Mouse (Mus musculus) G1E (cell line): Measurements from ENCODE around the gene Nfic. TPM values are rescaled to one million over a fixed set of nuclear protein-coding genes. Genes with fewer than 3 reads are reported as not detected.

Experiments used
- ATAC-seq: 2 replicates; pipeline ENCODE4 v1.8.0; 2016; ENCODE audit warnings: mild to moderate bottlenecking; ENCODE audit not compliant: insufficient number of reproducible peaks, poor library complexity, low FRiP score, severe bottlenecking; ENCODE audit errors: extremely low read depth
- DNase-seq: peaks from one replicate; pipeline ENCODE4 v3.0.0; 2012; ENCODE audit warnings: low spot score
- H3K27me3 ChIP-seq: 2 replicates; pipeline ENCODE4 v1.6.1; 2012; ENCODE audit warnings: mild to moderate bottlenecking, low read length, inconsistent platforms; ENCODE audit not compliant: insufficient read depth
- H3K36me3 ChIP-seq: replicated peaks from 2 replicates; pipeline ENCODE3; 2012; ENCODE audit warnings: mild to moderate bottlenecking, inconsistent platforms
- H3K4me1 ChIP-seq: 2 replicates; pipeline ENCODE4 v1.6.1; 2012; ENCODE audit warnings: low read depth, low read length, inconsistent platforms, mixed read lengths; ENCODE audit not compliant: insufficient read depth
- H3K4me3 ChIP-seq: 2 replicates; pipeline ENCODE4 v1.5.1; 2012; ENCODE audit warnings: low read depth, mild to moderate bottlenecking, inconsistent platforms, low read length, moderate library complexity, mixed read lengths
- H3K9me3 ChIP-seq: replicated peaks from 2 replicates; pipeline ENCODE4 v1.6.1; 2012; ENCODE audit warnings: inconsistent platforms
- CTCF ChIP-seq: IDR thresholded peaks from 2 replicates; pipeline ENCODE4 v1.5.1; 2012; ENCODE audit warnings: low read depth, low read length, inconsistent platforms, mixed read lengths
- GATA1 ChIP-seq: IDR thresholded peaks from 2 replicates; pipeline ENCODE4 v1.6.1; 2012; ENCODE audit warnings: borderline replicate concordance, low read length, inconsistent platforms, mixed read lengths
- GATA2 ChIP-seq: IDR thresholded peaks from 2 replicates; pipeline ENCODE4 v1.6.1; 2012; ENCODE audit warnings: low read depth, low read length, inconsistent platforms, borderline replicate concordance
- POLR2AphosphoS5 ChIP-seq: IDR thresholded peaks from 2 replicates; pipeline ENCODE4 v1.6.1; 2012; ENCODE audit warnings: low read depth, low read length, inconsistent platforms; ENCODE audit not compliant: insufficient replicate concordance
- TAL1 ChIP-seq: conservative IDR thresholded peaks from 2 replicates; pipeline ENCODE4 v1.6.1; 2012; ENCODE audit warnings: low read depth, low read length, inconsistent platforms, mixed read lengths
- polyA plus RNA-seq: library from polyadenylated mRNA; stranded (reverse); fragments of >175 nt; gene quantifications from 2 replicates; pipeline ENCODE4 v1.2.3, GENCODE M21; 2012
- total RNA-seq, 2 experiments: library from RNA; stranded (forward) in 1 of 2; stranded (reverse) in 1 of 2; fragments of 200-1000 nt in 1 of 2; fragments of >200 nt in 1 of 2; fragmentation: Nextera tagmentation in 1 of 2; gene quantifications; 2 replicates each; pipeline ENCODE4 v1.2.3; 2014 to 2017

The Nfic gene
- total and polyA plus RNA-seq, 3 experiments: 0.66 to 16.1 (median 9.5) TPM

DNA sequence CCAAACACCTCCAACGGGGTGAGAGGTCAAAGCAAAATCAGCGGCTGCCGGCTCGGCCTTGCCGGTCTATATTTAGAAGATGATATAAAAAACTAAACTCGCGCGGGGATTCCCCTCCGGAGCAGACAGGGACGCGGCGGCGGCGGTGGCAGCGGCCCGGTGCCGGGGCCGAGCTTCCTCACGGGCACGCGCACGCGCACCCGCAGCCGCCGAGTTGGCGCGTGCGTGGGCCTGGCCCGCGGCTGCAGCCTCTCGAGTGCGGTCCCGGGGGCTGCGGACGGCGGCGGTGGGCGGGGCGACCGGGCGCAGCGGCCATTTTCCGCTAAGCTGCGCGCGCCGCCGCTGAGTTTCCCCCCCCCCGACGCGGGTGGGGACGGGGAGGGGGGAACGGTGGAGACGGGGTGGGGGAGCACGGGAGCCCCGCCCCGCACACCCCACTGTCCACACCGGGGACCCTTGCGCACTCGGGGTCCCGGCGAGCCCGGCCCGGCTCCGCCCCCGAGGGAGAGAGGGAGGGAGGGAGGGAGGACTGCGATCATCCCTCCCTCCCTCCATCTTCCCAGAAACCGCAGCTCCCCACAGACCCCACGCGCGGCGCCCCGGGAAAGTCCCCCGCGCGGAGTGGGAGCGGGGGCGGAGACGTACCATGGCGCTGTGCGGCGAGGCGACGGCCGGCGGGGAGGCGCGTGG lies 25.1 kb downstream of the Nfic start:
- ATAC-seq: no peak
- H3K9me3 ChIP-seq: no peaks in the 10 kb centered on the region
- H3K36me3 ChIP-seq: no peaks in the 10 kb centered on the region
- peak; percentile 72 for DNase-seq
- TF ChIP-seq POLR2AphosphoS5 (no peak), CTCF (no peak), TAL1 (no peak), GATA1 (no peak), GATA2 (no peak)
- peak overlapping the region; percentile 77 for H3K4me3 ChIP-seq
- peaks cover 73% of the 10 kb centered on the region for H3K27me3 ChIP-seq
- H3K4me1 ChIP-seq: peaks cover 69% of the 10 kb centered on the region

DNA sequence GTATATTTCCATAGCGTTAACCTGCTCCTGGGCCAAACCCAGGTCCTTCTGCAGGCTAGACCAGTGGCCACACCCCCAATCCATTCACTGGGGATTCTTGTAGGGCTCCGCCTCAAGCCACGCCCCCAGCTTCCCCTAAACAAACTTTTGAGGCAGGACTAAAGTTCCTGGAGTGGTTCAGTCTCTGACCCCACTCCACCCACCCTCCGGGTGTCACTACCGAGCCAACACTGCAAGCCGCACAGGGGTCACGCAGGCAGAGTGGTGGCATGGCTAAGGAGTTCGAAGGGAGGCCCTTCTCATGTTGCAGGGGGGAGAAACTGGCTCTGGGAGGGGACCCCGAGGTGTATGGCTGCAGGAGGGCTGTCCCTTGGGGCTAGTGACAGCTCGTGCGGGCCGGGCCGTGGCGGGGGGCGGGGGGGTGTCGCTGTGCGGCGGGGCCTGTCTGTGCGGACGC lies 25.8 kb downstream of the Nfic start:
- DNase-seq (peak; percentile 91), ATAC-seq (peak; percentile 57)
- Histone ChIP-seq H3K4me1 (peaks cover 67% of the 10 kb centered on the region), H3K9me3 (no peaks in the 10 kb centered on the region), H3K36me3 (no peaks in the 10 kb centered on the region), H3K27me3 (peaks cover 73% of the 10 kb centered on the region), H3K4me3 (peak overlapping the region; percentile 77)
- TF ChIP-seq CTCF (no peak), TAL1 (no peak), POLR2AphosphoS5 (no peak), GATA2 (no peak), GATA1 (no peak)

DNA sequence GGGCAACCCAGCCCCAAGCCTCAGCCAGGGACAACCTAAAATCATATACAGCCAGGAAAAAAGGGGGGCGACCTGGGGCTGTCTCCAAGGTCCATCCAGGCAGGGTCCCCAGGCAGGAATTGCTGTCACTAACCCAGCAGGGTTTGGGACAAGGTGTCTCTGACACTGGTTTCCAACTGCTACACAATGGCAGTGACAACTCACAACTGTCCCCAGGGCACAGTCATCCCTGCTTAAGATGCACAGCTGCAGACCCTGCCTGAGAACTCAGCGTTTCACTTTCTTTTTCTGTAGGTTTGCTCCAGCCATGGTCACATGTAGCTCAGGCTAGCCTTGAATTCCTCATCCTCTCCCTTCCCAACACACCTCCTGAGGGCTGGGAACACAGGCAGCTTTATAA lies 26.3 kb downstream of the Nfic start:
- Histone ChIP-seq H3K4me1 (peaks cover 61% of the 10 kb centered on the region), H3K27me3 (peaks cover 74% of the 10 kb centered on the region)

DNA sequence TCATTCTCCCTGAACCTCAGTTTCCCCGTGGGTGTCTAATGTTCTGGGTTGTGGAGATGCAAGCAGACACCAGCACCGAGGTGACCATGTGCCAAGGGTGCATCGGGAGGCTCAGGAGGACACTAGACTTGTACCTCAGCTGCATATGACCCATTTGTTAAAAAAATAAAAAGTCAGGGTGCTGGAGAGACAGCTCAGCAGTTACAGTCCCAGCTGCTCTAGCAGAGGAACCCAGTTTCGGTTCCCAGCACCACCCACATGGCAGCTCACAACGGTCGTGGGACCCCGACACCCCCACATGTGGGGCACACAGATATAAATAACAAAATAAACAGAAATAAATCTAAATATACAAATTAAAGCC lies 26.9 kb downstream of the Nfic start:
- DNase-seq (no peak), ATAC-seq (no peak)
- H3K4me3 ChIP-seq: no peak overlapping the region
- TF ChIP-seq POLR2AphosphoS5: no peak
- no peak for TF ChIP-seq GATA1
- TF ChIP-seq CTCF: no peak
- no peak for TF ChIP-seq GATA2
- no peak for TF ChIP-seq TAL1
- peaks cover 56% of the 10 kb centered on the region for H3K4me1 ChIP-seq
- no peaks in the 10 kb centered on the region for H3K36me3 ChIP-seq
- H3K9me3 ChIP-seq: no peaks in the 10 kb centered on the region
- H3K27me3 ChIP-seq: peaks cover 76% of the 10 kb centered on the region

More for the DNA sequence above, 26.3 kb downstream of the Nfic start:
- ATAC-seq (no peak), DNase-seq (no peak)
- H3K36me3 ChIP-seq: no peaks in the 10 kb centered on the region
- no peak overlapping the region; the same call in 1 of the 2 replicates for H3K4me3 ChIP-seq
- H3K9me3 ChIP-seq: no peaks in the 10 kb centered on the region
- no peak for TF ChIP-seq POLR2AphosphoS5
- TF ChIP-seq TAL1: no peak
- no peak for TF ChIP-seq GATA1
- no peak for TF ChIP-seq GATA2
- TF ChIP-seq CTCF: no peak

DNA sequence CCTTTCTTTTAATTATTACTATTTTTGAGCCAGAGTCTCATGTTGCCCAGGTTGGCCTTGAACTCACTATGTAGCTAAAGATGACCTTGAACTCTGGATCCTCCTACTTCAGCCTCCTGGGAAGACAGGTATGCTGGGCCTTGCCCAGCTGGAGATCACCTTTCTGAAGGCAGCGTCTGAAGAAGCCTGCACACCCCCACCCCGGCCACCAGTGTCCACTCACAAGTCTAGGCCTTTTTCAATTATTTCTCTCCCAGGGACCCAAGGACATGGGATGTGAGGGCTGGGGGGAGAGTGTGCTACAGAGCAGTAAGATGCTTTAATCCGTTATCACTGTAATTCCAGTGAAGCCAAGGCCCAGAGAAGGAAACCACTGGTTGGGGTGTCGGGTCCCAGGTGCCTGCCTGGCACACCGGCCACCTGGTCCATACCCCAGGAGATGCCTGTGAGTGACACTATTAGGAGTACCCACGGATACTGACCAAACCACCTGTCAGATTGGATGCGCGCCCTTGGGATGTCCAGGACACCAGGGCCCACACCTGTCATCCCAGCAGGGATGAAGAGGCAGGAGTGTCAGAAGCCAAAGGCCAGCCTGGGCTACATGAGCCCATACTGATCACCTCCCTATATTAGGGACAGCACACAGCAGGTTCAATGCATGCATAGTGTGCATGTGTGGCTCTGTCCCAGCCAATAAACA lies 27.5 kb downstream of the Nfic start:
- ATAC-seq (no peak), DNase-seq (no peak)
- no peaks in the 10 kb centered on the region for H3K9me3 ChIP-seq
- H3K36me3 ChIP-seq: no peaks in the 10 kb centered on the region
- H3K27me3 ChIP-seq: peaks cover 76% of the 10 kb centered on the region
- no peak overlapping the region for H3K4me3 ChIP-seq
- H3K4me1 ChIP-seq: peaks cover 50% of the 10 kb centered on the region
- no peak for TF ChIP-seq POLR2AphosphoS5
- TF ChIP-seq GATA2: no peak
- TF ChIP-seq TAL1: no peak
- TF ChIP-seq CTCF: no peak
- TF ChIP-seq GATA1: no peak

DNA sequence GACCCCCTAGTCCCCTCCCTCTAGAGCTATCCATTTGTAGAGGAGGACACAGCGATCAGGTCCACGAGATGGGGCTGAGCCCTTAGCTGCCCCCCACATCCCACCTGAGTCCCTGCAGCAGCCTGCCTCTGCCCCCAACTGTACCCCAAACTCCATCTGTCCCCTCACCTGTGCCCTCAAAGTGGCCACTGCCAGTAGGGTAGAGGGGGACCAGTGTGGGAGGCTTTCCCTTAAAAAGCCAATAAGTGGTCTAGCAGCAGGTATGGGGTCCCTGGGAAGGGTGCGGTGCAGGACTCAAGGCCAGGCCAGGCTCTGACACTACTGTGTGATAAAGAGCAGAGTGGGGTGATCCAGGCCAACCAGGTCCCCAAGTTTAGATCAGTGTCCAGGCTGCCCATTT lies 28.1 kb downstream of the Nfic start:
- DNase-seq: no peak
- H3K36me3 ChIP-seq: no peaks in the 10 kb centered on the region
- H3K27me3 ChIP-seq: peaks cover 79% of the 10 kb centered on the region
- TF ChIP-seq CTCF (no peak), TAL1 (no peak), GATA2 (no peak), POLR2AphosphoS5 (no peak), GATA1 (no peak)
- no peak for ATAC-seq
- peaks cover 44% of the 10 kb centered on the region for H3K4me1 ChIP-seq
- H3K4me3 ChIP-seq: no peak overlapping the region
- H3K9me3 ChIP-seq: no peaks in the 10 kb centered on the region
